Mouse (Mus musculus): ENCODE measurements around the gene Eif5a.
A peak's percentile ranks its signal among the peaks of the same experiment; 100 is the strongest.
"Not testable (repeated sequence)": the region's sequence is repeated elsewhere in the genome, so short reads cannot be mapped to it uniquely, and the experiment has no call there.

Eif5a gene

DNA sequence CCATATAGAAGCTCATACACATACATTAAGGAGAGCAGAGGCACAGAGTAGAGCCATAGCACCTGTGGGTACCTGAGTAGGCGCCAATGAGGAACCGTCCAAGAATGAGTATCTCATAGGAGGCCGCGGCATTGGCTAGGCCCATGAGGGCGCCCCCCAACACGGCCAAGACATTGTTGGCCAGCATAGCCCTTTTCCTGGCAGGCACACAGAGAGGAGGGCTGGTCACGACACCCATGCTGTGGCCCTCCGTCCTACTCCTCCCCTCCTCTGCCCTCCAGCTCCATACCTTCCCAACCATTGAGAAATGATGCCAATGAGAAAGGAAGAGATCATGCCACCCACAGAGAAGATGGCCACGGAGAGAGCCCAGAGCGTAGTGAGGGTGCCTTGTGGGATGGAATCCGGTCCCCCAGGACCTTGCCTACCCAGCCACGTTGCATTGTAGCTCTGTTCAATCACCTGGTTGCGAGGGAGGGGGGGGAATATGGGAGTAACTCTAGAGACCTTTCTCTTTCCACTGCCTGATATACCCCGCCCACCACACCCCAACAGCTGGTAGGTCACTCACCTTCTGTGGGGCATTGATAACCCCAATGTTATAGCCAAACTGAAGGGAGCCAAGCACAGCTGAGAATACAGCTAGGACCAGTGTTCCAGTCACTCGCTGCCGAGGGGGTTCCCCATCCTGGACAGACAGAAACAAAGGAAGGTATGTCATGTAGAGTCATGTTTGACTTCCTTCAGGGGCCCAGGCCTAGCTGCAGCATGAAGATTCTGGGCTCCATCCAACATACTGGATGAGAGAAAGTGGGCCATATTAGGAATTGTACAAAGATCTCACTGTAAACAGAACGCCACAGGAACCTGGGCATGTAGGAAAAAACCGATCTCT is 24.5 kb upstream of the Eif5a start:
- no peak for DNase-seq

DNA sequence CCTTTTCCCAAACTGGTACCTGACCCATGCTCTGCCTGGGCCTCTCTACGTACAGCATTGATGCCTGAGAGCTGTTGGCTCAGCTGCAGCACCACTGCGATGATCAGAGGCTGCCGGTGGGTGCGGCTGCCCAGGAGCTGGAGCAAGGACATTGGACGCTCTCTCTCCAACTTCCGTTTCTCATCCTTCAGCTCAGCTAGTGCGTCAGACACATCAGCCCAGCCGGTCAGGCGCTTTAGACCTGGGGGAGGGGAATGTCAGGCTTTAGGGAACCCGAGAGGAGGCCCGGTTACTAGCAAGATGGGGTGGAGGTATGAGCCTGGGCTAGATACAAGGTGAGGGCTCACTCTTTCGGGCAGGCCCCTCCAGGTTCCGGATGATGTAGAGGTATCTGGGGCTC is 23.5 kb upstream of the Eif5a start:
- DNase-seq = no peak

DNA sequence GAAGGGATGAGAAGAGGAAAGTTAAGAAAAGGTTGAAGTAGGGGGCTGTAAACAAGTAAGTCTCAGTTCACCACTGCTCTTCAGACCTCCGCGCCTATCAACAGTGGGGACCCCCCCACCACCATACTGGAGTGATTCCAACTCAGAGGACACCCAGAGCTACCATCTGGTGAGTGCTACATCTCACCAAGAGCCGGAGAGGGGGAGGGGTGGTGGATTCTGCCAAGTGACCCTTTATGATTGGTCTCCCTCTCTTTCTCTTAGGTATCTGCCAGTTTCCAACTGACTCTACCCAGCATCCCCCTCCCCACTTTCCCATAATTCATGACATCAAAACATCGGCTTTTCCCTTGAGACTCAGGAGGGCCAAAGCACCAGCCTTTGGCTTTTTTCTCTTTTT is 19.2 kb upstream of the Eif5a start:
- DNase-seq = no peak

DNA sequence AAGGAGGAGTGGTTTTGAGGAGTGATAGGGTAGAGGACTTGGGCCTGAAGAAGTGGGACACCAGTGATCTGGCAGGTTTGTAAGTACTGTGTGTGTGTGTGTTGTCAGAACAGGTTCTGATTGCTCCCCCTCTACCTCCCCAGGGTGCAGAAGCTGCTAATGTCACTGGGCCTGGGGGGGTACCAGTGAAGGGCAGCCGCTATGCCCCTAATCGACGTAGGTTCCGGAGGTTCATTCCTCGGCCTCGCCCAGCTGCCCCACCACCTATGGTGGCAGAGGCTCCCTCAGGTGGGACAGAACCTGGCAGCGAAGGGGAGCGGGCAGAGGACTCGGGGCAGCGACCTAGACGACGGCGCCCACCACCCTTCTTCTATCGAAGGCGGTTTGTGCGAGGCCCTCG is 18.0 kb upstream of the Eif5a start:
- no peak for DNase-seq

- no peak for DNase-seq
Measured at GRCm38 (mm10) chr11:69939181-69939580, 17.4 kb upstream of the Eif5a start.

GRCm38 (mm10) chr11:69938401-69938979 is 16.7 kb upstream of the Eif5a start:
- no peak for DNase-seq

DNA sequence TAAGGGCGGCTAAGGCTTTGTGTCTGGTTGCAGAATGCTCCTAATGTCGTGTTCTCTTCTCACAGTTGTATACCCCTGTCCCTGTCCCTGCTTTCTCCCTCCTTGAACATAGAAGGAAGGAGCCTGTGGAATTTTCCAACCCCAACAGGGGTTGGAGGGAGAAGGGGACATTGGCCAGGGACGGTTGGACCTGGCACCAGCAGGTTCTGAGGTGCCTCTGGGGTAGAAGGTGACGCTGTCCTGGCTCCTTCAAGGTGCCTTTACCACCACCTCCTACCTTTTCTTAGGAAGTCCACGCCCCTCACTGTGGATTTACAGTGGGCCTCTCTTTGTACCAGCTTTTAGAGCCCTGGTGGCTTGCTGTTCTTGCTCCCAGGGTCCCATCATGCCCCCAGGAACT is 16.1 kb upstream of the Eif5a start:
- DNase-seq = no peak

DNA sequence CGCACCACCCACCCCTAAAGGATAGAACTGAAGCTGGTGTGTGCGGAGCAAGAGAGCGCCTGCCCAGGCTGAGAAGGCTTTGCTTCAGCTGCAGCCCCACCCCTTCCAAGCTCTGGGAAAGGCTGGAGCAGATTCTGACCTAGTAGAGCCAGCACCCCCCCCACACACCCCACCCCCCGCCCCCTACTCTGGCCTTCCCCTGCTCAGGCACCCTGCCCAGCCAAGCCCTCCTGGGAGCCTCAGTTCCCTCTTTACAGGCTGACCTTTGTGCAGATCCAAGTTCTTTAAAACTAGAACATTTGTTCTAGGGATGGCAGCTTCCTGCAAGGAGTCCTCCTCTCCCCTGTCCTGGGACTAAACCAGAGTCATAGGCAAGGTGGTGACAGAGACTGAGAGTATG is 15.6 kb upstream of the Eif5a start:
- DNase-seq = no peak

- no peak for DNase-seq
Measured at GRCm38 (mm10) chr11:69936714-69937347, 15.1 kb upstream of the Eif5a start.

GRCm38 (mm10) chr11:69936156-69936555 is 14.4 kb upstream of the Eif5a start:
- DNase-seq = no peak

DNA sequence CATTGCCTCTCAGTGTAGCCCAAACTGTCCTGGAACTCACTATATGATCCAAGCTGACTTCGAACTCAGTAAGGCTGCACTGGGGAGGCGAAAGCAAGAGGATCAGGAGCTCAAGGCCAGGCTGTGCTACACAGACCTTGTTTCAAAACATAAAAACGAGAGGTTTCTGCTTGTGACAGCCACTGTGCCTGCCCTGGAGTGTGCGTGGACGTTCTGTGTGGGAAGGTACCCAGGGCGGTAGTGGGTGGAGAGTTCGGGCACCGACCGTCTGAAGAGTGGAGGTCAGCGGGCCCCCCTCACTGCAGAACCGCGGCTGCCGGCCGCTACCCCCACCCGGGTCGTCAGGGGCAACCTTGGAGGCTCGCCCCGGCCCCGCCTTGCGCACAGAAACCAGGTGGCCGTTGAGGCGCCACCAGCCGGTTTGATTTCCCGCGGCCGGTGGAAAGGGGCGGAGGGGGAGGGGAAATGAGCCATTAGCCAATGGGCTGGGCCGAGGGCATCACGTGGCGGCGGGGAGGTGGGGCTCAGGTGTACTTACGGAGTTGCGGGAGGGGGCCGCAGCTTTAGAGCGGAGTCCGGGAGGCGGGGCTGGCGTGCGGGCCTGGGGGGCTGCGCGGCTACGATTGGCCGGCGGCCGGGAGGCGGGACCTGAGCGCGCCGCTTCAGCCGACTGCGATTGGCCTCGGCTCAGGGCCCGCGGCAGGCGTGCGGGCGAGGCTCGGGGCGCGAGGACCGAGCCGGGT is 13.6 kb upstream of the Eif5a start, which contains the start of gene Ybx2:
Gene Ybx2 (plus strand): TSS at position 660 of the 743 bp plus-strand sequence.
- peak; percentile 86 for DNase-seq

GRCm38 (mm10) chr11:69934681-69935080 is 12.9 kb upstream of the Eif5a start:
- no peak for DNase-seq

GRCm38 (mm10) chr11:69934169-69934568 is 12.4 kb upstream of the Eif5a start:
- DNase-seq = peak; percentile 98

DNA sequence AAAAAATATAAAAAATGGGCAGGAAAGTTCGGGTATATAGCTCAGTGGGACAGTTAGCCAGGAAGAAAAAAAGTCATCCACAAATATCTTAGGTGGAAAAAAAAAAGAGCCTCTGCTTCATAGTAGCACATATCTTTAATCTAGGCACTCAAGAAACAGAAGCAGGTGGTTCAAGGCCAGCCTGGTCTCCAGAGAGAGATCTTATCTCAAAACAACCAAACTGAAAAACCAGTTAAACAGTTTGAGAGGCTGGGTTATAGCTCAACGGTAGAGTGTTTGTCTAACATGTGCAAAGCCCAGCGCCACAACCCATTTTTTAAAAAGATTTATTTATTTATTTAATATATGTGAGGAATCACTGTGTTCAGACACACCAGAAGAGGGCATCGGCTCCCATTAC is 11.3 kb upstream of the Eif5a start:
- no peak for DNase-seq

GRCm38 (mm10) chr11:69932254-69932653 is 10.5 kb upstream of the Eif5a start:
- no peak for DNase-seq

DNA sequence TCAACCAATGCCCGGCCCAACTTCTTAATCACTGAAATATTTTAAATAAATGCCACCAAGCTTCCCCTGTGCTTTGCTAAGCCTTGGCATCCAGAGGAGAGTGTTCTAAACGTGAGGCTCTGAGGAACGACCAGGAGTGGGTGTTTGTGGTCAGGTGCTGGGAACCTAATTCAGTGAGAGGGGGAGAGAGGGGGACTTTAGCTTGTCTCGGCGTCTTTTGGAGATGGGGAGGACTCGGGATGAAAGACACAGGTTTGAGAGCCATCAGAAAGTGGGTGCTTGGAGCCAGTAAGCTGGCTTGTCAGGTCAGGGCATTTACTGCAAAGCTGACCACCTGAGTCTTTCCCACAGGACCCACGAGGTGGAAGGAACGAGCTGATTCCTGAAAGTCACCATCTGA is 10.0 kb upstream of the Eif5a start:
- DNase-seq = no peak

DNA sequence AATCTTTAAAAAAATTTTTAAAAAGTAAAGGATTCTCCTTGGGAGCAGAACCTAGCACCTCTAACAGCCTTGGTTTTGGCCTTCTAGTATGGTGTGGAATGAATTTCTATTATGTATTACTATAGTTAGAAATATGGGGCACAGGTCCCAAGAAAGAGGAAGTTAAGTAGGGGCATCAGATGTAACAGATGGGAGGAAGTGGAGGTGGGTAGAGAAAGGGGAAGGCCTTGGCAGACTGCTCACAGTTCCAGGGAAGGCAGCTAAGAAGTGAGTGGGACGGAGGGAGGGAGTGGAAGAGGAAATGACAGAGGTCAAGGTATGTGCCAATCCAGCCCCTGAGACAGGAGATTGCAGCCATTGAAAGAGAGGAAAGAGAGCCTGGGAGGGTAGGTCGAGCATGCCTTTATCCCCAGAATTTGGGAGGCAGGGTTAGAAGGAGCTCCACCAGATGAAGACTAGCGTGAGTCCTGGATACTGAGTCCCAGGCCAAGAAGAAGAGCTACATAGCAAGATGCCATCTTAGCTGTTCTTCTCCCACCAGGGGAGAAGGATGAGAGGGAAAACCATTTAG is 9.3 kb upstream of the Eif5a start:
- no peak for DNase-seq

GRCm38 (mm10) chr11:69930176-69930575 is 8.4 kb upstream of the Eif5a start:
- DNase-seq = not testable (repeated sequence)

DNA sequence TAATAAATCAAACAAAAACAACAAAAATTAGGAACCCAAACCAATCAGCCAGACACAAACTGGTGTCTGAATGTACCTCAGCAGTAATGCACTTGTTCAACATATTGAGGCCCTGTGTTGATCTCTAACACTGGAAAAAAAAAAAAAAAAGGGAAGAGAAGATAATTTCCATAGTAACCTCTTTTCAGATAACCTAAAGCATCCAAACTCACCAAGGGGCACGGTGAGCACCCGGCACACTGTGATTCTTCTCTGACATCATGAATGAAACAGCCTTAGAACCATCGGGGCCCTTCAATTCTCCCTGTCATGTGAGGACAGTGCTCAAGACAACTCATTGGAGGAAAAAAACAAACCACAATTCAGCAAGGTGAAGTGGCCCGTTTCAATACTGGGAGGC is 8.0 kb upstream of the Eif5a start:
- no peak for DNase-seq

GRCm38 (mm10) chr11:69927501-69927900 is 5.7 kb upstream of the Eif5a start:
- no peak for DNase-seq

GRCm38 (mm10) chr11:69922796-69923195 is 1.0 kb upstream of the Eif5a start:
- no peak for DNase-seq

DNA sequence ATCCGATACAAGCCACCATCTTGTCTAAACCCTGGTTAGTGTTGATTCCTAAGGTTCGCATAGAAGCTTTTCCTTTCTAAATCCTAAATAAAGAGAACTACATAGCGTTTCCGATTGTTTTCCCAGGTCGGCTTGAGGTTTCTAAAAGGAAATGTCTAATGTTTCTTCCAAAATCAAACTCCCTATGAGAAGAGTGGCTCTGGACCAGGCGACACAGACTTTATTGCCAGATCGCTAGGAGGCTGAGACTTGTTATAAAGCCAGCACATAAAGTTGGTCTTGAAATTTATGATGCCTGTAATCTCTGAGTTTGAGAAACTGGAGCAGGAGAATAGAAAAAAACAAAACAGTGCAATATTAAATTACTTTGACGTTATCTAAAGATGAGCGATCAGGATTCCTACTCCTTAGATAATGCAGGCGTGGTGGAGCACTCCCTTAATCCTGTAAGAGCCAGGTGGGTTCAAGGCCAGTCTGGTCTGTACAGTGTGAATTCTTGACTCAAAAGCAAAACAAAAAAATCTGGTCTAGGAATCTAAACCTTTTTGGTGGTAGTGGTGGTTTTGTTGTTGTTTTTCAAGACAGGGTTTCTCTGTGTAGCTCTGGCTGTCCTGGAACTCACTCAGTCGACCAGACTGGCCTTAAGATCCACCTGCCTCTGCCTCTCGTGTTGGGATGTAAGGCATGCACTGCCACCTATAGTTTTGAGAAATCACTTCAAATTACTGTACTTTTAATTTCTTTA is 426 bp upstream of the Eif5a start:
- no peak for DNase-seq
